Comparison of ENCODE assay signal across 19 mouse cellular contexts in the genomic region with DNA sequence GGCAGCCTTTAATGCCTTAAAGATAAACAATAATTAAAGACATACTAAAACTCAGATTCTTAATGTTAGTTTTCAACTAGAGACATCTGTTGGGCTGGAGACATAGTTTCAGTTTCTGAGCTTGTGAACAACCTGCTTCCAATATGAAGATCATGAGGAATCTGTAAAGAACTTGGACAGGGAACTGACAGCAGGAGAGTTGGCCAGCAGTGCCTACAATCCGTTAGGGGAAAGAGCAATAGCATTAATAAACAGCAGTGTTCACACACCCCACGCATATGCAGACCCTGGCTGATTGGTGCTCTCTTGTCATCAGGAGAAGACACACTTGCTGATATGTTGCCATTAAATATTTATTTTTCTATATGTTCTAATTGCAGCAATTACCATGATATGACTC. TPM values are rescaled to one million over a fixed set of nuclear protein-coding genes. Genes with fewer than 3 reads are reported as not detected.
"Had no signal": no experiment of that assay in that cellular context is flagged by ENCODE, and none has a peak within 500 bp of the region (broad histone marks: within the 10 kb centered on the region; RNA-seq: fewer than 3 reads in every experiment).

No protein-coding gene starts in this region.

- H3K9ac ChIP-seq: neural tube, embryonic 13.5 days; neural tube, embryonic 15.5 days; stomach, embryonic 15.5 days had no signal

- H3K27ac ChIP-seq: neural tube, embryonic 13.5 days; neural tube, embryonic 15.5 days; stomach, embryonic 15.5 days; stomach, postnatal 0 days had no signal

- H3K9me3 ChIP-seq: neural tube, embryonic 13.5 days; neural tube, embryonic 15.5 days; stomach, embryonic 15.5 days had no signal

- DNase-seq: retina, postnatal 1 day; right cerebral cortex, adult 18-20 months; right cerebral cortex, postnatal 14 days; right cerebral cortex, postnatal 25 days; right cerebral cortex, postnatal 4 days; spleen, adult 18-20 months; thymus, adult 18-20 months; thymus, adult 2 months; thymus, postnatal 14 days; thymus, postnatal 25 days; thymus, postnatal 36 days; thymus, postnatal 4 days had no signal

- H3K4me2 ChIP-seq: neural tube, embryonic 13.5 days; neural tube, embryonic 15.5 days; stomach, embryonic 15.5 days had no signal

- H3K4me3 ChIP-seq: neural tube, embryonic 13.5 days; neural tube, embryonic 15.5 days; stomach, embryonic 15.5 days had no signal

- H3K27me3 ChIP-seq: neural tube, embryonic 13.5 days; neural tube, embryonic 15.5 days; stomach, embryonic 15.5 days had no signal

- H3K4me1 ChIP-seq: neural tube, embryonic 13.5 days; neural tube, embryonic 15.5 days; stomach, embryonic 15.5 days had no signal

- H3K36me3 ChIP-seq: neural tube, embryonic 13.5 days; neural tube, embryonic 15.5 days; stomach, embryonic 15.5 days had no signal

RNA-seq across cellular contexts. Expression of a gene that starts 15.0 kb away (rescaled TPM):
- polyA plus RNA-seq: neural tube, embryonic 13.5 days; neural tube, embryonic 15.5 days; small intestine, adult 2 months; stomach, embryonic 14.5 days; testis, adult 2 months had no signal
